Mouse (Mus musculus) subcutaneous adipose tissue, adult 2 months (tissue): Measurements from ENCODE around the gene Hpca. TPM values are rescaled to one million over a fixed set of nuclear protein-coding genes. Genes with fewer than 3 reads are reported as not detected.

Experiments
- polyA plus RNA-seq: library from polyadenylated mRNA; depleted of rRNA; stranded (reverse); fragments of >200 nt; gene quantifications from 2 replicates; pipeline ENCODE4 v1.2.3, GENCODE M21; 2012; ENCODE audit warnings: low replicate concordance; rRNA removed

Hpca gene
- polyA plus RNA-seq = 2.0 and 2.2 TPM in 2 replicates

DNA sequence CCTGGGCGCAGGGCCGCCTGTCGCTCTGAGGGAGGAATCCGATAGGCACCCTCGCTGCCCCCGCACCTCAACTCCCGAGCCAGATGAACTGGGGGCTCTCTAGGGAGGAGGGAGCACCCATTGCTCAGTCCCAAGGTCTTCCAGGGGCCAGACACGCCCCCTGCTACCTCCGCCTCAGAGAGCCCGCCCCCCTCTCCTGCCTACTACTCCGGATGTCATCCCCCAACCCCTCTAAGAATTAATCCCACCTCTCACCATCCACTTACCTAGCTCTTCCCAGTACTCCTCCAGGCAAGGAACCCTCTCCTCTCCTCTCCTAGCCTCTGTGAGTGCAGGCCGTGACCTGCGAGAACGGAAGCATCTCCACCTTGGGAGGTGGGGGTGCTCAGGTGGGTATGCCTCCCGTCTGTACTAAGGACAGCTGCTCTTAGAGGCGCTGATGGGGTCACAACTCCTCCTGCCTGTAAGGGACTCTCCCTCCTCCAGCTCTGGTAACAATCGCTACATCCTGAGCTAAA, at the start of gene Hpca:
Hpca (minus strand) TSS at position 468 of the 518 bp plus-strand sequence.

GRCm38 (mm10) chr4:129136579-129137391, 14.9 kb upstream of the Hpca start, which contains the start of gene Fndc5:
Gene Fndc5, plus strand, starts transcription at chr4:129136999.

GRCm38 (mm10) chr4:129105356-129105755, 16.5 kb downstream of the Hpca start, which contains the start of gene Tmem54:
Gene Tmem54, plus strand, starts transcription at chr4:129105548.

Other genes starting within 250 kb of the Hpca start
- 4.1 and 8.1 TPM in 2 replicates for gene Trim62, start 238.5 kb downstream of the Hpca start, polyA plus RNA-seq
- gene Azin2, start 159.6 kb downstream of the Hpca start, polyA plus RNA-seq = 25.3 and 35.4 TPM in 2 replicates
- gene Ak2, start 130.1 kb downstream of the Hpca start, polyA plus RNA-seq = 114 and 267 TPM in 2 replicates
- gene Rnf19b, start 63.8 kb downstream of the Hpca start, polyA plus RNA-seq = 40.5 and 44.4 TPM in 2 replicates
- 20.8 TPM in 1 of 2 replicates, not detected in the other for gene Tmem54, start 16.5 kb downstream of the Hpca start, polyA plus RNA-seq
- 2.2 and 16.0 TPM in 2 replicates for gene Fndc5, start 15.0 kb upstream of the Hpca start, polyA plus RNA-seq
- 15.1 and 31.4 TPM in 2 replicates for gene S100pbp, start 67.7 kb upstream of the Hpca start, polyA plus RNA-seq
- gene Yars, start 67.7 kb upstream of the Hpca start, polyA plus RNA-seq = 21.1 and 32.9 TPM in 2 replicates
- 7.6 and 26.2 TPM in 2 replicates for gene C77080, start 139.4 kb upstream of the Hpca start, polyA plus RNA-seq
- gene Sync, start 165.6 kb upstream of the Hpca start, polyA plus RNA-seq = 2.8 and 8.7 TPM in 2 replicates
- 33.2 and 50.9 TPM in 2 replicates for gene Rbbp4, start 213.3 kb upstream of the Hpca start, polyA plus RNA-seq
- 20.9 and 27.8 TPM in 2 replicates for gene Zbtb8os, start 213.7 kb upstream of the Hpca start, polyA plus RNA-seq